Mouse (Mus musculus): ENCODE data around the gene Eif3d.
A peak's percentile ranks its signal among the peaks of the same experiment; 100 is the strongest.

DNA sequence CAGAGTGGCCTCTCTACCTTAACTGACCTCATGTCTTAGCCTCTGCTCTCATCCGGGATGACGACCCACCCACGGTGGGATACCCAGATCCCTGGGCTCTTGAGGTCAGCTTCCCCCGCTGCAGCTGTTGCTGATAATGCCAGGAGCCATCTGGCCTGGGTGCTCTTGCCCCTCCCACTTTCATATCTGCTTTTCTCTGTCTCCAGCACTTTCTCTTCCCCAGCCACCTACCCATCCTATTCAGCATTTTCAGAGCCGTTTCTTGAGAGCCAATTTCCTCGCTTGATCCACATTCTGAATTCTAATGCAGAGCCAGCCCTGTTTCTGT lies 39.0 kb downstream of the Eif3d start:
- TF ChIP-seq TAL1 (conservative IDR thresholded peaks at IDR 0.05; ENCODE audit: low read depth, low read length) (0 out of 2 replicates have a peak, but pooled peaks have one; percentile 41), CTCF (IDR thresholded peaks at IDR 0.05; ENCODE audit: low read depth, low read length) (no peak)
